In the genomic region with DNA sequence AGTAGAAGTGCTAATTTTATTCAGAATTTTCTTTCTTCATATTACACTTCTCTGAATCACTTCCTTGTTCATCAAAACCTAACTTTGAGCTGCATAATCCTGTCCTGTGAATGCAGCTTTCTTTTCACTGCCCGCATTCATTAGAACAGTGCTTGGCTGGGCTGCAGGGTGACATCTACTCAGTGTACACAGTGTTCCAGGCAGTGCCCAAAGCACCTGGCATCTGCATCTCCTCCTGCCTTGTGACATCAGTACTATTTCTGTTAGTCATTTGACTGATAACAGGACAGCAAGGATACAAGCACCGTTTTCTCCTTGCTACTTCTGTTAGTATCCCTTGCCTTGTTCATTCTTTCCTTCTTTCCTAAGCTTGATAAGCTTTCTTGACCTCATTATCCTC, we compare ENCODE assay signal across 15 mouse cellular contexts. TPM values are rescaled to one million over a fixed set of nuclear protein-coding genes. Genes with fewer than 3 reads are reported as not detected.
DNase-seq lines count a peak whose midpoint lies in the region; ATAC-seq lines count a peak whose summit lies in the region.
"Had no signal": no experiment of that assay in that cellular context is flagged by ENCODE, and none has a peak within 500 bp of the region (broad histone marks: within the 10 kb centered on the region; RNA-seq: fewer than 3 reads in every experiment).

No protein-coding gene starts in this region.

- 84% methylated on average over 2 of the region's 2 CpGs for WGBS in intestine, embryonic 15.5 days

- no peak overlapping the region for H3K4me2 ChIP-seq in intestine, embryonic 15.5 days (replicated peaks)
- H3K4me2 ChIP-seq: liver, embryonic 13.5 days; stomach, embryonic 15.5 days had no signal

- peak; percentile 26 to 46 for DNase-seq in frontal cortex, postnatal 36 days (ENCODE audit: low spot score in 2 of 2)
- DNase-seq in frontal cortex, postnatal 14 days (ENCODE audit: low spot score in 2 of 2), result no peak
- DNase-seq in right cerebral cortex, adult 18-20 months, result peak; percentile 69
- no peak for DNase-seq in right cerebral cortex, postnatal 4 days
- DNase-seq in layer of hippocampus, adult 9-10 months (ENCODE audit: low spot score), result peak; percentile 11
- DNase-seq in lung, postnatal 14 days, result no peak
- DNase-seq: adrenal gland, adult 8-10 months; B cell, adult 2 months; cerebellum, postnatal 36 days; liver, embryonic 13.5 days; lung, postnatal 10 days; thymus, postnatal 4 days had no signal

- no peak overlapping the region for H3K9ac ChIP-seq in intestine, embryonic 15.5 days
- H3K9ac ChIP-seq: liver, embryonic 13.5 days; stomach, embryonic 15.5 days had no signal

- no peaks in the 10 kb centered on the region for H3K27me3 ChIP-seq in intestine, embryonic 15.5 days (replicated peaks)
- H3K27me3 ChIP-seq: liver, embryonic 13.5 days; stomach, embryonic 15.5 days had no signal

- H3K4me1 ChIP-seq in intestine, embryonic 15.5 days (replicated peaks), result no peaks in the 10 kb centered on the region
- H3K4me1 ChIP-seq: liver, embryonic 13.5 days; stomach, embryonic 15.5 days had no signal

- no peaks in the 10 kb centered on the region for H3K36me3 ChIP-seq in intestine, embryonic 15.5 days
- H3K36me3 ChIP-seq: liver, embryonic 13.5 days; stomach, embryonic 15.5 days had no signal

- no peaks in the 10 kb centered on the region for H3K9me3 ChIP-seq in intestine, embryonic 15.5 days
- H3K9me3 ChIP-seq: liver, embryonic 13.5 days; stomach, embryonic 15.5 days had no signal

- H3K4me3 ChIP-seq in intestine, embryonic 15.5 days (replicated peaks), result no peak overlapping the region
- H3K4me3 ChIP-seq: liver, embryonic 13.5 days; stomach, embryonic 15.5 days had no signal

- no peak overlapping the region for H3K27ac ChIP-seq in intestine, embryonic 15.5 days
- H3K27ac ChIP-seq: kidney, postnatal 0 days; liver, embryonic 13.5 days; stomach, embryonic 15.5 days had no signal

- ATAC-seq in intestine, embryonic 15.5 days, result no peak

RNA-seq across cellular contexts. Expression of a gene that starts 25.5 kb away (rescaled TPM):
- 10.5 and 11.3 TPM in 2 replicates for polyA plus RNA-seq in intestine, embryonic 15.5 days (2015; fragmentation: Nextera tagmentation; extraction: Ambion mirVana)

Comparison
In these comparisons a context has a peak if more than half of its experiments do, and no peak if none do; other contexts are left out.
1. DNase-seq: peak in frontal cortex, postnatal 36 days (2 of 2), right cerebral cortex, adult 18-20 months (single experiment) and layer of hippocampus, adult 9-10 months (single experiment); none in frontal cortex, postnatal 14 days (0 of 2), right cerebral cortex, postnatal 4 days (single experiment) and lung, postnatal 14 days (single experiment).